Mouse (Mus musculus) cerebellum, adult 9-11 months (tissue): ENCODE results near the gene Gramd1b.
A peak's percentile ranks its signal among the peaks of the same experiment; 100 is the strongest.

ENCODE experiments used
- DNase-seq: peaks from one replicate; pipeline ENCODE4 v3.0.0; 2022

Gramd1b gene

DNA sequence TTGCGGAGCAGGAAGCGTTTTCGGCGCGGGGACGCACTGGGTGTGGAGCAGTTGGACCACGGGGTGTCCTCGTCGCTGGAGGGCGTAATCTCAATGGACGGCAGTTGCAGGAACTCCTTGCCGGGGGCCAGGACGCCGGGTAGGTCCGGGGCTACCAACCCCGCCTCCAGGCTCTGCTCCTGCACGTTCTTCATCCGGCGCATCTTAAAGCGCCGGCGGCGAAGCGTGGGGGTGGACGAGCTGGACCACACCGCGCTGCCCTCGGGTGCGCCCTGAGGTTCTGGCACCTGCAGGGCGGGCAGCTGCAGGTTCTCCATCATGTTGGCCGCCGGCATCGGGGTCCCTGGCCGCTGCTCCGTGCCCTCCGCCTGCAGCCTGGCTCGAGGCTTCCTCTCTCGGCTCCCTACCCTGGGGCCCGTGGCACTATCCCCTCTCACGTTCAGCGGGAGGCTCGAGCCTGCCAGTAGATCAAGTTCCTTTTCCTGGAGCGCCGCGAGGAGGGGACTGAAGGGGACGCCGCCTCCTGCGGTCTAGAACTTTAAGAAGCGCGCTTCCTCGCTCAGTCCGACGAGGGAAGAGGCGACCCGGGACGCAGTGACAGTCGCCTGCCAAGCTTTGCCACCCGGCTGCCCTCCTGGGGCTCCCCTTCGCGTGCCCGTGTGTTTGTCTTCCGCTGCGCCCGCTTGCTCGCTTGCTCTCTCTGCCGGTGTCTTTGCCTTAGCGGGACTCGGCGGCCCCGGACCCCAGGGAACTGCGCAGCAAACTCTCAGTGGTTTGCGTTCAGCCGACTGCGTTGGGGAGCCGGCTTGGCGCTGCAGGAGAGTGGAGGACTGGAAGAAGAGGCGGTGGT lies 75.6 kb downstream of the Gramd1b start:
- peak; percentile 75 for DNase-seq

DNA sequence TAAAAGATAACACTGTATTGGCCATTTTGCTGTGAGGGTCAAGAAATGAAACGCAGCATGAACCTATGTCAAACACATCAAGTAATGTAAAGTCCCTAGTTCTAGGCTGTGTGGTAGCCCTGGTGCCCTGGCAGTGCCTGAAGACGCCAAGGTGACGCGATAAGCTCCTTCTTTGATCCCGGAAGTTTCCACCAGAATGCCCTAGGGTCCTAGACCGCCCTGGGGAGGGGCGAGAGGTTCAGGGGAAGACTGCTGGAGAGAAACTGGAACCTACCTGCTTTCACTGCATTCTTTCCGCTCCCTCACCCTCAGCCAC lies 76.2 kb downstream of the Gramd1b start:
- DNase-seq = no peak

DNA sequence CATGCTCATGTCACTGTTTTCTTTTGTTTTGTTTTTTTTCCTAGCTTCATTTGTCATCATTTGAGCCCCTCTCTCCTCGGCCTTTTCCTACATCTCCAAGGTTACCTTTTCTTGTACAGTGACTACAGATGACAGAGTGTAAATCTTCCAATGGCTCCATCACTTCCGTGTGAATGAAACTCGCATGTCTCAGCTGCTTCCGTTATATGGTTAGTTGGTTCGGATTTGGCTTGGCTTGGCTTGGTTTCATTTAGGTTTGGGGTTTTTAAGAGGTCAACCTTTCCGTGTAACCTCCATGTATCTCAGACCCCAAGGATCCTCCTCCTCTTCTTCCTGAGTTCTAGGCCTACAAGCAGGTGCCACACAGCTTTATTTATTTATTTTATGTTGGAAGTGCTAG lies 77.3 kb downstream of the Gramd1b start:
- no peak for DNase-seq

DNA sequence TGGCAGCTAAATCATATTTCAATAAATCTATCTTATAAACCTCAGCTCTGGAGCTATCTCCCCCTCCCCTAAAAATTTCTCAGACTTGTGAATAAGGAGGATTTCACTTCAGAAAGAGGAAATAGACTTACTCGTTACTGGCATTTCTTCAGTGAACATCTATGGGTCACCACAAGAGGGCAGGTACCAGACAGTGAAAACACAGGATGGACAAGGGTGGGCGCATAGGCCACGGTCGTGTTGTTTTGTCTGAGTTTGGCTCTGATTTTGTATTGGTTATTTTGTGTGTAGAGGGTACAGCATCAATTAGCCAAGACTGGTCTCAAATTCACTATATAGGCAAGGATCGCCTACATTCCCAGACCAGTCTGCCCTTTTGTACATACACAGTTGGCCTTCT lies 79.0 kb downstream of the Gramd1b start:
- peak; percentile 36 for DNase-seq

DNA sequence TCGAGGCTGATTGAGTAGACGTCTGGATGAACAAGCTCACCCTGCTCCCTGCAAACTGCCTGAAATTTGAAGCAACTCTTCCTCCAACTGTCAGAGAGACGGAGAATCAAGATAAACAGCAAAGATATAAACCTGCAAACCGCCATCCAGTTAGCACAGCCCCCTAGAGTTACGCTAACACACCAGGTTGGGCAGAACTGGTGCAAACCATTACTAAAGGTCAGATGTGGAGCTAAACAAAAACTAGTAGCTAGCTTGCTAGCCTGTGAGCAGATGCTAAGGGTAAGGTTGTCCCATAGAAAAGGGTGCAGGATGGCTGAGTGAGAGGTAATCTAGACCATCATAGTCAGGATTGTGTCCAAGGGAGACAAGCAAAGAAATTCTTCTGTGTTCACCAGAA lies 80.4 kb downstream of the Gramd1b start:
- DNase-seq = no peak

DNA sequence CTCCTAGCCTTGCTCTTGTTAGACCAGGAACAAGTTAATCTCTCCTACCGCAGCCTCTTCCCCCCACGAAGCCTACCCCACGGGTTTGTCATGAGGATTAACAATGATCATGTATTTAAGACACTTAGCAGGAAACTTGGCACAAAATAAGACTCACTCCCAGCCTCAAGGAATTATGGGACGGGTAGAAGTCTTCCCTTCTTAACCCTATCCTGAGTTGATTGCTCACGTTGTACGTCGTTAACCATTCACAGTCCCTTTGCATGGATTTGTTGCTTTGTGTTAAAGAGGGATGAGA lies 80.8 kb downstream of the Gramd1b start:
- DNase-seq = no peak

DNA sequence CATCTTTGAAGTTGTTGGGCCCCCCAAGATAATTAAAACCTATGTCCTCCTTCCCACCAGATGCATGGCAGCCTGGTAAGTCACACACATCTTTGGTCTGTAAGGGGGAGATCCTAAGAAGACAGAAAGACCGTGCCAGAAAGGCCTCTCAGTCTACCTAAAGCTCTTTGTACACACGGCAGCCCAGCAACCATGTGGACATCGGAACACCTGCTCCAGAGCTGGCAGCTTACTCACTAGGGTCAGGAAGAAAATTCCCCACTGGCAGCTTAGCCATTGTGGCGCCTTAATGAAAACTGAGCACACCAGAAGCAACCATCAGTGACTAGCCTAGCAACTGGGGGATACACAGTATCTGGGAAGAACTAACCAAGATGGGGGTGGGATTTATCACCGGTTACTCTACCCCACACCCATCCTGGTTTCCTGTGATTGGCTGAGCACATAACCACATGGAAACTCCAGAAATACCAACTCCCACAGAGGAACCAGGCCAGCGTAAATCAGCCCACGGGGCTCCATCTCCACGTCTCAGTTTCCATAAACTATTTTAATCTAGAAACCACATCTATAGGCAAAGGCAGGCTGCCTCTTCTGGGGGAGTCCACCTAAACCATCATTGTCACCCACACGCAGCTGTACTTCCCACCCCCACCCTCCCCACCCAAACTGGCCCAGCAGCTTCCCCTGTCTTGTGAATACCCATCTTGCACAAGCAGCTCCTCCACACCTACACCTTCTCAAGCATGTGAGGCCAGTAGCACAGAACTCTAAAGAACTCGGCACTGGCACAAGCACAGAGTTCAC lies 81.4 kb downstream of the Gramd1b start:
- no peak for DNase-seq

DNA sequence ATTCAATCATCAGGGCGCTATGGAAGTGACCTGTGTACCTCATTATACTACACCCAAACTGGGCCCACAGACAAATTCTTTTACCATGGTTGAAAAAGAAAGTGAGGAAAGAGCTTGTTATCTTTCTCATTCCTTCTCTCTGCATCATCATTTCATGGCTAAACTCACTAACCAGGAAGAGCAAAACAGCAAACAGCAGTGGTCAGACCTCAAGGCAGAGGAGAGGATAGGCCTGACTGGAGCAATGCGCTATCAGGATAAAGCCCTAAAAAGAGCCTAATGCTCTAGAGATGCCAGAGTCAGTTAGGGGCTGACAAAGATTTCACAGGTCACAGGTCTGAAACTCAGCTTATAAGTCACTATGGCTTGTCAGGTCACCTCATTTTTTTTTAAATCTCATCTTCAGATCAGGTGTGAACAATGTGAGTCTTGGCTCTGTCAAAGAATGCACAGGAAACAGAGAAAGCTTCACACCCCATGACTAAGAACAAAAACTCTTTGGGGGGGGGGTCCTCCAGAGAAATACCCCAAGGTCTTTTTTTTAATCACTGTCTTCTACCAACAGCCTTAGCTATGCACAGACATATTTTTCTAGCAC lies 82.4 kb downstream of the Gramd1b start:
- no peak for DNase-seq

DNA sequence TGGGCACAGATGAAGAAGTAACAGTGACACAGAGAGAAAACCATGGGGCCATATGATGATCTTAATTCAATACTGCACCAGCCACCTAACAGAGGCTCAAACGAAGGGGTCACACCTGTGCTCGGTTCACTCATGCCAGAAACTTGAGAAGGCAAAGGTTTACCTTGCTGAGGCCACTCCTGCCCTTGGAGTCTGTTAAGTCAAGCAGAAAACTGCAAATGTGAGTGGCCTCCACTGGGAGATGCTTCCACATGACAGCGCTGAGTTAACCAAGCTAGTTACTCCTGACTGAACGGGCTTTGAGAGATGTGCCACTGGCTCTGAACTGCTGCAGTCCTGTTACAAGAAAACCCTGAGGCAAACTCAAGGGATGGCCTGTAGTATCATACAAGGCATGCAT lies 83.9 kb downstream of the Gramd1b start:
- no peak for DNase-seq

DNA sequence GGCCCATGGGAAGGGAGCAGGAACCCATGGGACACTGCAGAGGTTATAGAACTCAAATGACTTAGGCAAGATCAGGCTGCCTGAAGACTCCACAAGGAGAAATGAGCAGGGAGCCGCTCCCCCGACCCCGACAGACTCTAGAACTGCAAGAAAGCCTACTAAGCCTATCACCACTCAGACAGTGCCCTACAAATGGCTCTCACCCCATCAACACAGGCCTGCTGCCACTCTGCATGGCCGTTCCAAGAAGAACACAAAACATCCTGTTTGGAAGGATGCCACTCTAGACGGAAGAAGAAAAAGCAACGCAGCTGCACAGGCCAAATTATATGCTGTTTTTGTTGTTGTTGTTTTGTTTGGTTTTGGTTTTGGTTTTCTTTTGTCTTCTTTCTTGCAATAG lies 86.2 kb downstream of the Gramd1b start:
- no peak for DNase-seq

DNA sequence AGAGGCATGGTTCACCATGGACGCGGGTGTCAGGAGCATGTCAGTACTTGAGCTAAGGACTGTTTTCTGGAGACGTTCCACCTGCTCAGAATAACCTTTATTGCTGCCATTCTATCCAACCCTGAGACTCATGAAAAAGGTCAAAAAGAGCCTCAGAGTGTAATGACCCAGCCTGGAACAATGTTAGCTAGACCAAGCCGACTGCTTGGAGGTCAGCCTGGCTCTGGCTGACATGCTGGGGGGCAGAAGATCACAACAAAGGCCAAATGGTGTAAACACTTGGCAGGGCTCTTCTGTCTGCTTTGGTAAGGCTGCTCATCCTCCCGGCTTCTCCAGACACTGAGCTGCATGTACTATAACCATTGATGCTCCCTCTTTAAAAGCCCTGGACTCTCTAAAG lies 88.4 kb downstream of the Gramd1b start:
- DNase-seq = no peak

DNA sequence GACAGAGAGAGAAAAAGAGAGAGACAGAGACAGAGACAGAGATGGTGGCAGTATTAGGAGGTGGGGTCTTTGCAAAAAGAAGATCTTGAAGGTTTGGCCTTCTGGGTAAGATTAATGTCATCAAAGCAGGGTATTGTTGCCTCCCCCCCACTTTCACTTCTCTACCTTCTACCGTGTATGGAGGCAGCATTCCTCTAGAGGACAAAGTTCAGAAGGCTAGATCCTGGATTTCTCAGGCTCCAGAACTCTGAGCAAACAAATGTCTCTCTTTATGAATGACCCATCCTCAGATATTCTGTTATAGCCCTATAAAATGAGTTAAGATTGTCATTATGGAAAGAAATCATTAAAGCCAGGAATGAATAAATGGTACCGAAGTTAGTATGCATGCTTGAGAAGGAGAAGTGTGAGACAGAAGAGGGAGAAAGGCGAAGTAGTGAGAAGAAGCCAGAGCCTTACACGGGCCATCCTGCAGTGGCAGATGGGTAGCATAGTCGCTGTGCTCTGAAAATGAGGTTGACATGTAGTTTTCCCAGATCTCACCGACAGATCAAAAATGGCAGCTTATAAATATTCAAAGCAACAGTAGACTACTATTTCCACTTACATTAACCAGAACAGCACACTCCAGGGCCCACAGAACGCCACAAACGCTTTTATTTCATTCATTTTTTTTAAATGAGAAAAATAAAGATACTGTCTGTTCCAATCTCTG lies 91.1 kb downstream of the Gramd1b start:
- no peak for DNase-seq

DNA sequence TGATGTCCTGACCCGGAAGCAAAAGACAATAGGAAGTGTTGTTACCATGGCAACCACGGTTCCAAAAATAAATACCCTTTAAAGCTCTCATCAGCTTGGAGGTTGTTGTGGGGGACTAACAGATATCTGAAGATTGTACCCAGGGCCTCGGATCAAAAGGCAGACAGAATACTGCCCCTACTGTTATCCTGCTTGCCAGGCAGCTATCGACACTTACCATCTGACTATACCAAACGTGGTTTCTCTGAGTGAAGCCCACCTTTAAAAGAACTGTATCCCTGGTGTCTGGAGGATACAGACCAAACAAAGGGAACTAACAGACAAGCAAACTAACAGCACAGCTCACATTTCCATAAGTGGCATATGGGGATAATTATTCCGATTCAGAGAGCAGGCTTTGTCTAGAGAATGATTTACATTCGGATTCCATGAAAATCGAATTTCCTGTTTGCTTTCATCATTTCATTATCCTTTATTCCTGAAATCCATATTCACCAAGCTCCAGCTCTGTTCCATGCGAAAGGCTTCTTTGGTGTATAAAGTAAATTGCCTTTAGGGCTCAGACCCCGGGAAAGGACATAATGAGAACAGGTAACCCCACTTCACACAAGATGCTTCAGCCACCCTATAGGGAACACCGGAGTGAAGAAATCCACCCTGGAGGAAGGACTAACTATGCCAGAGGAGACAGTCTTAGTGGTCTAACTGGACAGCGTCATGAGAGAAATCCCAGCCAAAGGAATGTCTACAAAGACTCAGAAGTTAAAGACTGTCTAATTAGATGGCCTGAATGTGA lies 92.3 kb downstream of the Gramd1b start:
- DNase-seq = no peak

DNA sequence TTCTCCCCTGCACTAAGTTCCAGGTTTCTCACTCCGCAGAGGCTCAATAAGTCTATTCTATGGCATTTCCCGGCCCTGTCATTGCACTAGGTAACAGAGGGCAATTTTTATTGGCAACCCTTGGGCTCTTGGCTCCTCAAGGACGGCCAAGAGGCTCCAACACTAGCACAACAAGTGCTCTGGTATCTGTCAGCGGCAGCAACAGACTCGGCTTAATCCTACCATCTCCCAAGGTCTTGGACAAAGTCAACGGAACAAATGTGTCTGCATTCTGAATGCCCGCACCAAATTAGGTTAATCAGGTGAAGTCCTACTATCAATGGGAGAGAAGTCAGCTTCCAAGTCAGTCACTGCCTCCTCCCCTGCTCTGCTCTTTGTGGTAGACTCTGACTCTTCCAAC lies 93.3 kb downstream of the Gramd1b start:
- DNase-seq = no peak

DNA sequence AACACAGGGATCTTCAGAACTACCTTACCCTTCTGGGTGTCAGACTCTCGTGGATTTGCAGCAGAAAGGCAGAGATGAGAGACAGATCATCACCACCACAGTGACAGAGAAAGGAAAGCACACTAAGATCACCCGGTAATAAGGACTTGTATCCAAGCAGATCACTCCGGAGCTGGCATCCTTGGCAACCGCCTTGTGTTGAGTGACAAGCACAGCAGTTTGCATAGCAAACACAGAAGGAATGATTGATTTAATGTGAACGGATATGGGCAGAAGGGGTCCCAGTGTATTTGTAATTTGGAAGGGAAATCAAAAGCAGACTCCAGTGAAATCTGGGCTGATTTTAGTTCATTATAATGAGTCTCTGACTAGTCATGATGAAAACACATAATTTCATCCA lies 97.9 kb downstream of the Gramd1b start:
- DNase-seq = no peak

DNA sequence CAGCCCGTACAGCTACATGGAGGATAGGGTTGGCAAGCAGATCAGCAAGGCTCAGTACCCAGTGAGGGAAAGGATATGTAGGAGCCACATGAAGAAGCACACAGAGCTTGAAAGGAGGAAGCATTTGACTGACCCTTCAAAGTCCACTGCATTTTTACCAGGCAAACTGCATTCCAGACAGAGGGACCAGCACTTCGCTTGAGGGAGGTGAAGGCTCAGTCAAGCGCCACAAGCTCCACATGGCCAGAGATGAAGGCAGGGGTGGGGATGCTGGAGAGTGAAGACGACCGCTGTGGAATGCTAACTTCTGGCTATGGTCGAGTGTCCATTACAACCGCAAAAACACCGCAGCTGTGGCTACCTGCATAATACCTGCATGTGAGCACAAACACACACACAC lies 100.2 kb downstream of the Gramd1b start:
- no peak for DNase-seq

DNA sequence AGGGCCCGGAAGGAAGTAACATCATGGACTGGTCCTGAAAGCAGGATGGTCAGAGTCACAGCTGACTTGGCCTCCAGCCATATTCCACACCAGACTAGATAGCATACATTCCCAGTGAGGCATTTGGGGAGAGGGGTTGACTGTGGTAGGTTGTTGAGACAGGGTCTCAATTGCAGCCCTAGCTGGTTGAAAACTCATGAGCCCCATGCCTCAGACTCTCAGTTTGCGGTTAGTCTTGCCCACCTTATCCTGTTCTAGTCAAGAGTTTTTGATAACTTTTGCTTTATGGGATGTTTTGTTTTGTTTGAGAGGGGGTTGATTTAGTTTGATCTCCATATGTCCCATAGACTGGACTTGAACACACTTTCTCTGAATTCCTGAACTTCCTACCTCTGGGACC lies 103.5 kb downstream of the Gramd1b start:
- no peak for DNase-seq

DNA sequence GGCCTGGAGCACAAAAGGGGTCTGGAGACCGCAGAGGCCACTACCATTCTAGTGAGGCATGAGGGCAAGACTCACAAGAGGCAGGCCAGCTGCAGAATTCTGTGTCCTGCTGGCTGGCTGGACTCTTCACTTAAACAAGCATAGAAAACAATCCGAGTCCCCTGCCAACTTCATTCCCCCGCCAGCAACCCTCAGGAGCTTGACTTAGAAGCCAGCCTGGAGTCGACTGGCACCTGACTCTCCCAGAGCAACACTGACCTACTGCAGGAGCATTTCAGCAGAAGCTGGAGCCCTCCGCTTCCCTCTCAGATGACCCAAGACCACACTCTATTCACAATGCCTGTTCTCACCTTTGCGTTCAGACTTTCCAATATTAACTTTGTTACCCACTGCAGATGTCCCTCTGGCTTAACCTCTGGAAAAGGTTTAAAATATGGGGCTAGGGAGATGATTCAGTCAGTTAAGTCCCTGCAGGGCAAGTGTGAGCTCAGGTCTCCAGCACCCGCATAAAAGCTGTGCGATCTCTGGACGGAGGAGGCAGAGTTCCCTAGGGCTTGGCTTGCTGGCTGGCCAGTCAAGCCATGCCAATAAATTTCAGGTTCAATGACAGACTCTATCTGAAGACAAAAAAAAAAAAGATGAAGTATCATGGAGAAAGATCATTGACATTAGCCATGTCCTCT lies 104.8 kb downstream of the Gramd1b start:
- no peak for DNase-seq

DNA sequence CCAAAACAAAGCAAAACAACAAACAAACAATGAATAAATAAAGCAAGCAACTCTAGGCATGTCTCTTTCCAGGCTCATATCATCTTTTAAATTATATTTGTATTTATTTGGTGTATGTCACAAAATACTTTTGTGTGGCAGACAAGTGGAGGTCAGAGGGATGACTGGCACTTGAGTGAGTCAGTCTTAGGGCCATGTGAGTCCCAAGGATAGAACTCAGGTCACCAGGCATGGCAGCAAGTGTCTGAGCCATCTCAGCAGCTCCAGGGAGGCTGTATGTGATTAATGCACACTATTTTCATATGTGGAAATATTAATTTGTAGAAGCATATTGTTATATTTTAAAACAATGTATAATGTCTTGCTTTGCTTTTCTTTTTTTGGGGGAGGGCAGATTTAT lies 106.3 kb downstream of the Gramd1b start:
- DNase-seq = no peak

DNA sequence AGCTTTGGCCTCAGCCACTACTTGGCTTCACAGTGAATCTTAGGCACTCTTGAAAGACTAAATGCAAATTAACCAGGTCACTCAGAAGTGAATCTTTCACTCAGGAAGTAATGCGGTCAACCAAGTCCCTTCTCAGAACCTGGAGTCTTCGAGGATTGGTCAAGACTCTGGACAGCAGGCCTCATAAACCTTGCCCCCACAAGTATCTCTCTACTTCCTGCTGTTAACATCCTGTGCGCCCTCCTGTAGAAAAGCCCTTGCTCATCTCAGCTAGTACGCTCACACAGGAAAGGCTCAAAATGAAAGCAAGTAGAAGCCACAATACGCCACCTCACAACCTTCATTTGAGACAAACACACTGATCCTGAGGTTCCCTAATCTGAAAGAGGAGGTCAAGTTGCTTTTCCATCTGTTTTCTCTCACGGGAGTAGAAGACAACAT lies 107.7 kb downstream of the Gramd1b start:
- DNase-seq = no peak

DNA sequence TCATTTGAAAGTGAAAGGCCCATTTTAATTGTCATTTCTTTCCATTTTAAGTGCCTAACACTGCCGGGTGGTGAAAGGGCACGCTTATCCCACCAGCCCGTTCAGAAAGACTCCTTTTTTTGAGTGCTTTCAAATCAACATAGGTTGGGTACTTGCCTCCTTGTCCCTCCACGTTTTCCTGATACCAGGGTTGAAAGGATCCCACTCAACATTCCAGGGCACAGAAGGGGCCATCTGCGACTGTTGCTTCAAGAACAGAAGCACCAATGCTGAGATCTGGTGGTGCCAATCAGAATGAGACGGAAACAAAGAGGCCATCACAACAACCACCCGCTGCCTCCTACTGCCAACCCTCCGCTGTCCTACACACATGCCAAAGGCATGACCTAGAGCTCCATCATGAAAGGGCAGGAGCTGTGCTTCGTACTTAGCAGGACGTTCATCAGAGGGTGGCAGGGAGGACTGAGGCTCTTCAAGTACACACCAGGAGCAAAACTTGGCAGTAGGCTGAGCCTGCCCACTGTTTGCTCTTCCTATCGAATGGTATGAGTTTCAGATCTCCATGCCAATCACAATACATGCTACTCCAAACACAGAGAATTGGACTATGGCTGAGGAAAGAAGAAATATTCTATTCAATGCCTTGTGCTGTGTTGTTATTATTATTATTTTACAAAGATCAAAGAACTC lies 108.7 kb downstream of the Gramd1b start:
- no peak for DNase-seq
